Mouse (Mus musculus) 3134 (cell line): ENCODE measurements around the gene Col13a1.

Experiments used
- DNase-seq: peaks from one replicate; pipeline ENCODE4 v3.0.0-alpha.2; 2011; ENCODE audit warnings: low spot score; ENCODE audit not compliant: insufficient read length; ENCODE audit errors: extremely low read depth

Gene Col13a1

GRCm38 (mm10) chr10:61978866-61979340, at the start of gene Col13a1:
Col13a1 (minus strand) TSS chr10:61979108.
- no peak for DNase-seq

GRCm38 (mm10) chr10:62027699-62028098, 48.8 kb upstream of the Col13a1 start:
- no peak for DNase-seq

GRCm38 (mm10) chr10:62023821-62024551, 45.1 kb upstream of the Col13a1 start:
- no peak for DNase-seq

- DNase-seq = no peak
Measured at GRCm38 (mm10) chr10:62020068-62020620, 41.2 kb upstream of the Col13a1 start.

- no peak for DNase-seq
Measured at GRCm38 (mm10) chr10:62019386-62020067, 40.6 kb upstream of the Col13a1 start.

- DNase-seq = no peak
Measured at GRCm38 (mm10) chr10:62016947-62017346, 38.0 kb upstream of the Col13a1 start.

- DNase-seq = no peak
Measured at GRCm38 (mm10) chr10:62013190-62013589, 34.3 kb upstream of the Col13a1 start.

- DNase-seq = no peak
Measured at GRCm38 (mm10) chr10:62012371-62012770, 33.5 kb upstream of the Col13a1 start.

- DNase-seq = no peak
Measured at GRCm38 (mm10) chr10:62009981-62010500, 31.1 kb upstream of the Col13a1 start.

GRCm38 (mm10) chr10:62007958-62008357, 29.1 kb upstream of the Col13a1 start:
- DNase-seq = no peak

- no peak for DNase-seq
Measured at GRCm38 (mm10) chr10:62006371-62006770, 27.5 kb upstream of the Col13a1 start.

- DNase-seq = no peak
Measured at GRCm38 (mm10) chr10:62000216-62000615, 21.3 kb upstream of the Col13a1 start.

- DNase-seq = no peak
Measured at GRCm38 (mm10) chr10:61999766-62000165, 20.9 kb upstream of the Col13a1 start.

GRCm38 (mm10) chr10:61991481-61992424, 12.8 kb upstream of the Col13a1 start:
- no peak for DNase-seq

GRCm38 (mm10) chr10:61980424-61980823, 1.5 kb upstream of the Col13a1 start:
- DNase-seq = peak; percentile 13

- DNase-seq = no peak
Measured at GRCm38 (mm10) chr10:61978112-61978865, 619 bp downstream of the Col13a1 start.

- no peak for DNase-seq
Measured at GRCm38 (mm10) chr10:61977392-61978096, 1.4 kb downstream of the Col13a1 start.

- DNase-seq = no peak
Measured at GRCm38 (mm10) chr10:61976987-61977386, 1.9 kb downstream of the Col13a1 start.

GRCm38 (mm10) chr10:61974581-61974980, 4.3 kb downstream of the Col13a1 start:
- DNase-seq = no peak
